Comparison of ENCODE assay signal across 19 mouse cellular contexts in the genomic region with DNA sequence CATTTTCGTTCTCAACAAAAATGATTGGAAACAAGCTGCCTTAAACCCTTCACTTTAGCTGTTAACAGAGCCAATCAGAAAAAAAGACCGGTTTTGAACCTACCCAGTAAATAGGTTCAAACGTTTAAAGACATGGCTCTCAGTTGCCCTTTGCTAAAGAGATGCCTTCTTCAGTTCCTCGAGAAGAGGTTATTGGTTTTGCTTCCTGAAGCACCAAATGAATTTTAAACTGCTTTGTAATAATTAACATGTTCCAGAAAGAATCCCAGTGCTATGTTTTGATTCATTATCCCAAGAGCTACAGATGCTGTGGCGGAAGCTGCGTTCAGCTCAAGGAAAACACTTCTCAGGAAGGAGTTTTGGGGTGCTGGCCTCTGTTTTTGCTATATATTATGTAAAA.
A peak's percentile ranks its signal among the peaks of the same experiment; 100 is the strongest.
DNase-seq lines count a peak whose midpoint lies in the region; ATAC-seq and TF ChIP-seq lines count a peak whose summit lies in the region.
"Had no signal": no experiment of that assay in that cellular context is flagged by ENCODE, and none has a peak within 500 bp of the region (broad histone marks: within the 10 kb centered on the region; RNA-seq: fewer than 3 reads in every experiment).

No protein-coding gene starts in this region.

- no peak overlapping the region for H3K4me3 ChIP-seq in forebrain, embryonic 13.5 days
- no peak overlapping the region for H3K4me3 ChIP-seq in forebrain, embryonic 10.5 days
- H3K4me3 ChIP-seq in forebrain, postnatal 0 days (ENCODE audit: low read depth, low read length), result no peak overlapping the region
- no peak overlapping the region for H3K4me3 ChIP-seq in forebrain, embryonic 12.5 days (replicated peaks)
- peak overlapping the region; percentile 29 for H3K4me3 ChIP-seq in layer of hippocampus, adult 2 months
- H3K4me3 ChIP-seq: embryonic facial prominence, embryonic 12.5 days; embryonic facial prominence, embryonic 15.5 days; heart, embryonic 12.5 days; heart, embryonic 15.5 days; hindbrain, embryonic 10.5 days; hindbrain, embryonic 13.5 days; intestine, embryonic 15.5 days had no signal

- TF ChIP-seq CTCF in forebrain, postnatal 0 days (IDR thresholded peaks at IDR 0.05; ENCODE audit: low read depth), result no peak
- no peak for TF ChIP-seq CTCF in layer of hippocampus, adult 2 months (conservative IDR thresholded peaks at IDR 0.05)

- DNase-seq in forebrain, embryonic 10.5 days (ENCODE audit: extremely low spot score, low spot score), result no peak
- DNase-seq in forebrain, postnatal 0 days, result peak; percentile 60
- no peak for DNase-seq in layer of hippocampus, adult 2 months (ENCODE audit: low spot score in 2 of 2)
- DNase-seq in layer of hippocampus, postnatal 14 days (ENCODE audit: low spot score in 2 of 2), result no peak
- no peak for DNase-seq in ovary, postnatal 14 days (ENCODE audit: low spot score)
- DNase-seq: adrenal gland, adult 8-10 months; adrenal gland, postnatal 25 days; gastrocnemius, postnatal 25 days; heart, postnatal 36 days had no signal

- no peak overlapping the region for H3K4me2 ChIP-seq in forebrain, embryonic 13.5 days
- no peak overlapping the region for H3K4me2 ChIP-seq in forebrain, postnatal 0 days (ENCODE audit: low read depth)
- H3K4me2 ChIP-seq in forebrain, embryonic 12.5 days, result no peak overlapping the region
- H3K4me2 ChIP-seq: embryonic facial prominence, embryonic 12.5 days; embryonic facial prominence, embryonic 15.5 days; heart, embryonic 12.5 days; heart, embryonic 15.5 days; hindbrain, embryonic 13.5 days; intestine, embryonic 15.5 days had no signal

- no peak for ATAC-seq in forebrain, embryonic 13.5 days
- ATAC-seq in forebrain, postnatal 0 days, result no peak
- no peak for ATAC-seq in forebrain, embryonic 12.5 days (ENCODE audit: low FRiP score)
- ATAC-seq: activated CD4-positive, CD25-positive, alpha-beta regulatory T cell, adult 4 months; intestine, embryonic 15.5 days had no signal

- no peak overlapping the region for H3K9ac ChIP-seq in forebrain, embryonic 13.5 days
- no peak overlapping the region for H3K9ac ChIP-seq in forebrain, postnatal 0 days
- H3K9ac ChIP-seq in forebrain, embryonic 12.5 days, result no peak overlapping the region
- H3K9ac ChIP-seq: embryonic facial prominence, embryonic 12.5 days; embryonic facial prominence, embryonic 15.5 days; heart, embryonic 12.5 days; heart, embryonic 15.5 days; hindbrain, embryonic 13.5 days; intestine, embryonic 15.5 days had no signal

- H3K27me3 ChIP-seq in forebrain, embryonic 13.5 days, result no peaks in the 10 kb centered on the region
- H3K27me3 ChIP-seq in forebrain, embryonic 10.5 days (ENCODE audit: poor library complexity, severe bottlenecking), result peaks cover 19% of the 10 kb centered on the region
- H3K27me3 ChIP-seq in forebrain, postnatal 0 days (ENCODE audit: insufficient read depth, low read length), result no peaks in the 10 kb centered on the region
- H3K27me3 ChIP-seq in forebrain, embryonic 12.5 days, result no peaks in the 10 kb centered on the region
- H3K27me3 ChIP-seq: embryonic facial prominence, embryonic 12.5 days; embryonic facial prominence, embryonic 15.5 days; heart, embryonic 12.5 days; heart, embryonic 15.5 days; intestine, embryonic 15.5 days had no signal

- H3K9me3 ChIP-seq in forebrain, embryonic 13.5 days (replicated peaks), result no peaks in the 10 kb centered on the region
- peaks cover 4% of the 10 kb centered on the region; the same call in 1 of the 2 replicates for H3K9me3 ChIP-seq in forebrain, embryonic 10.5 days
- no peaks in the 10 kb centered on the region for H3K9me3 ChIP-seq in forebrain, postnatal 0 days (ENCODE audit: low read length)
- H3K9me3 ChIP-seq in forebrain, embryonic 12.5 days, result no peaks in the 10 kb centered on the region
- H3K9me3 ChIP-seq: embryonic facial prominence, embryonic 12.5 days; embryonic facial prominence, embryonic 15.5 days; heart, embryonic 12.5 days; heart, embryonic 15.5 days; hindbrain, embryonic 10.5 days; hindbrain, embryonic 13.5 days; intestine, embryonic 15.5 days had no signal

- H3K27ac ChIP-seq in forebrain, embryonic 13.5 days, result peak overlapping the region; percentile 63
- no peak overlapping the region for H3K27ac ChIP-seq in forebrain, embryonic 10.5 days
- peak overlapping the region; percentile 5 for H3K27ac ChIP-seq in forebrain, postnatal 0 days (ENCODE audit: low read depth, low read length)
- no peak overlapping the region for H3K27ac ChIP-seq in forebrain, embryonic 12.5 days
- H3K27ac ChIP-seq in layer of hippocampus, adult 2 months, result peak overlapping the region; percentile 90
- H3K27ac ChIP-seq: embryonic facial prominence, embryonic 12.5 days; embryonic facial prominence, embryonic 15.5 days; heart, embryonic 15.5 days; hindbrain, embryonic 10.5 days; hindbrain, embryonic 13.5 days; intestine, embryonic 15.5 days had no signal

- no peaks in the 10 kb centered on the region for H3K36me3 ChIP-seq in forebrain, embryonic 13.5 days (ENCODE audit: poor library complexity, severe bottlenecking)
- H3K36me3 ChIP-seq in forebrain, embryonic 10.5 days (replicated peaks), result no peaks in the 10 kb centered on the region
- H3K36me3 ChIP-seq in forebrain, postnatal 0 days (ENCODE audit: insufficient read depth), result no peaks in the 10 kb centered on the region
- no peaks in the 10 kb centered on the region for H3K36me3 ChIP-seq in forebrain, embryonic 12.5 days (replicated peaks)
- H3K36me3 ChIP-seq: embryonic facial prominence, embryonic 12.5 days; embryonic facial prominence, embryonic 15.5 days; heart, embryonic 12.5 days; heart, embryonic 15.5 days; hindbrain, embryonic 10.5 days; hindbrain, embryonic 13.5 days; intestine, embryonic 15.5 days had no signal

- WGBS in forebrain, embryonic 13.5 days, result 33% methylated on average over 6 of the region's 6 CpGs
- 80% methylated on average over 6 of the region's 6 CpGs for WGBS in forebrain, embryonic 10.5 days
- 19% methylated on average over 6 of the region's 6 CpGs for WGBS in forebrain, postnatal 0 days
- 42% methylated on average over 6 of the region's 6 CpGs for WGBS in forebrain, embryonic 12.5 days

- peaks cover 46% of the 10 kb centered on the region for H3K4me1 ChIP-seq in forebrain, embryonic 13.5 days
- H3K4me1 ChIP-seq in forebrain, embryonic 10.5 days, result peaks cover 29% of the 10 kb centered on the region
- H3K4me1 ChIP-seq in forebrain, postnatal 0 days (ENCODE audit: insufficient read depth), result peaks cover 20% of the 10 kb centered on the region
- H3K4me1 ChIP-seq in forebrain, embryonic 12.5 days, result peaks cover 15% of the 10 kb centered on the region
- H3K4me1 ChIP-seq: embryonic facial prominence, embryonic 12.5 days; embryonic facial prominence, embryonic 15.5 days; heart, embryonic 12.5 days; heart, embryonic 15.5 days; hindbrain, embryonic 13.5 days; intestine, embryonic 15.5 days had no signal

Comparison
In these comparisons a context has a peak if more than half of its experiments do, and no peak if none do; other contexts are left out.
1. H3K27ac ChIP-seq: peak in forebrain, embryonic 13.5 days (single experiment), forebrain, postnatal 0 days (single experiment) and layer of hippocampus, adult 2 months (single experiment); none in forebrain, embryonic 10.5 days (single experiment) and forebrain, embryonic 12.5 days (single experiment).